Mouse (Mus musculus) layer of hippocampus, postnatal 14 days (tissue): ENCODE results near the gene Krtap21-1. TPM values are rescaled to one million over a fixed set of nuclear protein-coding genes. Genes with fewer than 3 reads are reported as not detected.

Experiments used
- DNase-seq, 2 experiments: peaks; one replicate each; pipeline ENCODE4 v3.0.0; 2021 to 2022; ENCODE audit warnings: low spot score in 2 of 2, mixed read lengths in 1 of 2
- long read RNA-seq, 2 experiments: library from polyadenylated mRNA; stranded (forward); transcript quantifications; one replicate each; pipeline ENCODE4 v2.0.0; 2021
- total RNA-seq, 2 experiments: library from RNA; stranded (reverse); gene quantifications; 2 replicates each; pipeline ENCODE4 v1.2.3; 2021

Gene Krtap21-1
- total RNA-seq: not detected
- long read RNA-seq, experiment 1: 0 reads
- long read RNA-seq, experiment 2: 0 reads

- no peak for DNase-seq
Measured at GRCm38 (mm10) chr16:89403768-89404167, at the start of gene Krtap21-1. Krtap21-1 (minus strand) TSS chr16:89403868.

- no peak for DNase-seq
Measured at GRCm38 (mm10) chr16:89429586-89429985, 25.9 kb upstream of the Krtap21-1 start.

GRCm38 (mm10) chr16:89425310-89425709, 21.6 kb upstream of the Krtap21-1 start:
- DNase-seq: no peak

- no peak for DNase-seq
Measured at GRCm38 (mm10) chr16:89420011-89420410, 16.3 kb upstream of the Krtap21-1 start, which contains the start of gene Krtap6-2. Krtap6-2 (minus strand) TSS chr16:89420111.

- DNase-seq: no peak
Measured at GRCm38 (mm10) chr16:89416311-89416710, 12.6 kb upstream of the Krtap21-1 start.

- DNase-seq: no peak
Measured at GRCm38 (mm10) chr16:89410345-89411068, 6.8 kb upstream of the Krtap21-1 start.

- DNase-seq: no peak
Measured at GRCm38 (mm10) chr16:89372734-89373461, 30.8 kb downstream of the Krtap21-1 start.

Other genes with a start within 250 kb of the Krtap21-1 start
- not detected for gene Gm9789, start 245.9 kb downstream of the Krtap21-1 start, total RNA-seq
- gene Gm7735, start 234.4 kb downstream of the Krtap21-1 start, total RNA-seq: not detected
- not detected for gene 1110057P08Rik, start 229.1 kb downstream of the Krtap21-1 start, total RNA-seq
- not detected for gene Krtap20-2, start 198.0 kb downstream of the Krtap21-1 start, total RNA-seq
- gene Krtap6-2, start 16.2 kb upstream of the Krtap21-1 start, total RNA-seq: not detected
- not detected for gene Krtap8-1, start 84.1 kb upstream of the Krtap21-1 start, total RNA-seq
- gene Krtap7-1, start 104.5 kb upstream of the Krtap21-1 start, total RNA-seq: not detected
- not detected for gene Krtap11-1, start 167.3 kb upstream of the Krtap21-1 start, total RNA-seq